Mouse (Mus musculus) bone marrow, adult 2 months (tissue): ENCODE results near the gene A230050P20Rik. TPM values are rescaled to one million over a fixed set of nuclear protein-coding genes. Genes with fewer than 3 reads are reported as not detected.

Experiments used
- H3K27ac ChIP-seq: fragments of 200-500 bp; 2 replicates; pipeline ENCODE4 v1.5.1; 2012; ENCODE audit warnings: low read depth, mild to moderate bottlenecking, control low read depth, inconsistent platforms, low read length; ENCODE audit not compliant: control insufficient read depth, poor library complexity, insufficient read depth
- H3K4me1 ChIP-seq: fragments of 200-500 bp; 2 replicates; pipeline ENCODE4 v1.6.1; 2011; ENCODE audit warnings: low read length; ENCODE audit not compliant: control insufficient read depth, insufficient read depth
- H3K4me3 ChIP-seq: fragments of 200-500 bp; replicated peaks from 2 replicates; pipeline ENCODE3; 2011; ENCODE audit warnings: mild to moderate bottlenecking, low read depth, low read length, control low read depth; ENCODE audit not compliant: control insufficient read depth
- CTCF ChIP-seq: fragments of 200-500 bp; IDR thresholded peaks from 2 replicates; pipeline ENCODE4 v1.5.1; 2011; ENCODE audit warnings: low read length, control low read depth; ENCODE audit not compliant: control insufficient read depth, insufficient read depth
- POLR2A ChIP-seq: fragments of 200-500 bp; IDR thresholded peaks from 2 replicates; pipeline ENCODE4 v1.6.1; 2011; ENCODE audit warnings: low read depth, mild to moderate bottlenecking, control low read depth, low read length, borderline replicate concordance; ENCODE audit not compliant: control insufficient read depth
- WGBS: fragments of 180-500 bp; shearing (Covaris S2); methylation state at CpG from one replicate; pipeline ENCODE4 v1.1.7; 2018; 5-methylcytosine and 5-hydroxymethylcytosine counted together
- polyA plus RNA-seq: library from polyadenylated mRNA; stranded (reverse); fragments of >200 nt; gene quantifications from 2 replicates; pipeline ENCODE4 v1.2.4, GENCODE M21; 2011; ENCODE audit warnings: low replicate concordance; ENCODE audit not compliant: missing spikeins, insufficient read depth, insufficient read length

A230050P20Rik gene
- polyA plus RNA-seq, 1 experiment: 28.5 TPM

DNA sequence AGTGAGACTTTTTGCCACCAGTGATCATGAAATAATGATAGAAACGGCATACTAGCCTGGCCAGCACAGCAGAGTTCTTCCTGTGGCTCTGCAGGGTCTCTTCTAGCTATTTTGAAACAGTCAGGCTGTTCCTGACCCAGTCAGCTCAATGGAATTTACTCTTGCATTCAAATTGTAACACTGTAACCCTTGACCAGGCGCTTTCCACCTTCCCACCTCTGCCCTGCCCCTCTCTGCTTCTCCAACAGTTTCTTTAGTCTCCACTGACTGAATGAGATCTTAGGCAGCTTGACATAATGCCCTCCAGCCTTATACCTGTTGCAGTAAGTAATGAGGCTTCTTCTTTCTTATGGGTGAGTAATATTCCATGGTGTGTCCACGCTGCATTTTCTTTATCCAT, 1.6 kb upstream of the A230050P20Rik start:
- Histone ChIP-seq H3K4me3 (no peak overlapping the region), H3K27ac (no peak overlapping the region), H3K4me1 (no peaks in the 10 kb centered on the region; the same call in 1 of the 2 replicates)
- 53% methylated on average over 3 of the region's 3 CpGs for WGBS
- TF ChIP-seq CTCF: no peak
- TF ChIP-seq POLR2A: no peak

DNA sequence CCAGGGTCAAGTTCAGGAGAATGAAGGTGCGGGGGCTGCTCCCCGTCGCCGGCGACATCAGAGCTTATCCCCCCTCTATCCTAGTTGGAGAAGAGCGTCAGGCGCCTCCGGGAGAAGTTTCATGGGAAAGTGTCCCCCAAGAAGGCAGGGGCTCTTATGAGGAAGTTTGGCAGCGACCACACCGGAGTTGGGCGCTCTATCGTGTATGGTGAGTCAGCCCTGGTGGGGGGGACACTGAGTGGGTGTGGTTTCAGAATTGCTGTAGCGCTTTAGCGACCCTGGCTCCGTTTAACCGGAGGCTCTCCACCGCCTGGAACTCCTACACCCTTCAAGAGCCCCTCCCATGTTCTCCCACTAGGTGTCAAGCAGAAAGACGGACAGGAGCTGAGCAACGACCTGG, 804 bp downstream of the A230050P20Rik start:
- no peak overlapping the region for H3K27ac ChIP-seq
- WGBS: 3% methylated on average over 19 of the region's 19 CpGs
- no peaks in the 10 kb centered on the region; the same call in 1 of the 2 replicates for H3K4me1 ChIP-seq
- H3K4me3 ChIP-seq: peak overlapping the region; percentile 1
- TF ChIP-seq CTCF (no peak), POLR2A (no peak)

DNA sequence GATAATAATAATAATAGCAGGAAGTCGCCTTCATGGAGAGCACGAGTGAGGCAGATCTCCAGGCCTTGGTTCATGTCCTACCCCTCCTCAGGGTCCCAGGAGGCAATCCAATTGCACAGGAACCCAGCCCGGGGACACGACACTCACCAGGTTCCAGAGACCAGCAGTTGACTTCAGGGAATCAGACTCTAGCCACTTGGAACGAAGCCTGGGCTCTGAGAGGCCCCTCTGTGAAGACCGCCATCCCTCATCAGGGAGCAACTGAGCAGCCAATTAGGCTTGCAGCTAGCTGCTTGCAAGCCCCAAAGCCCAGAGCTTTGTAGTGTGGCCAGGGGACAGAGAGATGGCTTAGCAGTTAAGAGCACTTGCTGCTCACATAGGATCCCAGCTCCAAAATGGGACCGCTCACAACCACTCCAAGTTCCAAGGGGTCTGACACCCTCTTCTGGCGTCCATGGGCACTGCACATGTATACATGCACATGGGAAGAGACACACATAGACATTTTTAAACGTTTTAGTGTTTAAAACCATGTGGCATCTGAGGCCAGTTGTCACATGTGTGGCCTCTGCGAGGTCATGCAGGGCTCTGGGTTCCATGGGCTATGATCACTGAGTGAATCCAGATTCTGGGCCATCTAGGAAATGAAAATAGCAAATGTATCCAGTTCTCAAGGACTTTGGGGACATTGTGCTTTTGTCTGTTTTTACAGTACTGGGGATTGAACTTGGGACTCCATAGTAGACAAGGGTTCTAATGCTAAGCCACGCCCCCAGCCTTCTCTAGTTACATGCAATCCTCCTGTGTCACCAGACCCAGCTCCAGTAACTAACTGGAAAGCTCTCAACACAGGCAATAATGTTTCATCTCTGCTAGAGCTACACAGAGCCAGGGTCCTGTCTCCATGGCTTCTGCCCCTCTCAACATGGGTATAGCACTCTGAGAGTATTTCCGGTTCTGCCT, 2.0 kb downstream of the A230050P20Rik start:
- TF ChIP-seq POLR2A: no peak
- no peak for TF ChIP-seq CTCF
- no peak overlapping the region for H3K4me3 ChIP-seq
- 81% methylated on average over 12 of the region's 12 CpGs for WGBS
- no peak overlapping the region for H3K27ac ChIP-seq
- H3K4me1 ChIP-seq: no peaks in the 10 kb centered on the region; the same call in 1 of the 2 replicates

DNA sequence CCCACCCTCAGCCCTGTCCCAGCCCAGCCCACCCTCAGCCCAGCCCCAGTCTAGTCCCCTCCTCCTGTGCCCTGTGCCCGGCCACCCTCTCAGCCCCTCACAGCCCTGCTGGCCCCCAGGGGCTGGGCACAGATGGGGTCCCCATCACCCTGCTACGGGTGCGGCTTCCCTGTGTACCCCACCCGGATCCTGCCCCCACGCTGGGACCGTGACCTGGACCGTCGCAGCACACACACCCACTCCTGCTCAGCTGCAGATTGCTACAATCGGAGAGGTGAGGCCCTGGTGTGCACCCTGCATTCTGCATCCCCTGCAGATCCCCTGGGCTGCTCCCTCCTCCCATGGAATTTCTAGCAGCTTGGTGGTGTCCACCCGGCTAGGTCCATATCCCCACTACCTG, 4.5 kb downstream of the A230050P20Rik start:
- no peaks in the 10 kb centered on the region; the same call in 1 of the 2 replicates for H3K4me1 ChIP-seq
- no peak overlapping the region for H3K4me3 ChIP-seq
- TF ChIP-seq CTCF (no peak), POLR2A (no peak)
- H3K27ac ChIP-seq: no peak overlapping the region
- WGBS: 87% methylated on average over 10 of the region's 10 CpGs

DNA sequence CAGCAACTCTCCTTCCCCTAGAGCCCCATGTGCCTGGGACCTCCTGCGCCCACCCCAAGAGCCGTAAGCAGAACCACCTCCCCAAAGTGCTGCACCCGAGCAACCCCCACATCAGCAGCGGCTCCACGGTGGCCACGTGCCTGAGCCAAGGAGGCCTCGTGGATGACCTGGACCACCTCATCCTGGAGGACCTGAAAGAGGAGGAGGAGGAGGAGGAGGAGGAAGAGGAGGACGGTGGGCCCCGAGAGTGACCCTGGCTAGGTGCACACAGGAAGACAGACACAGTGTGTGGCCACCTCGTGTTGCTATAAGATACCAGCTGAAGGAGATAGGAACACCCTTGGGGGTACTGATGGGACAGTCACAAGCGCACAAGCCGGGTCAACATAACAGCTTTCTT, 5.1 kb downstream of the A230050P20Rik start:
- TF ChIP-seq POLR2A (no peak), CTCF (no peak)
- H3K4me1 ChIP-seq: no peaks in the 10 kb centered on the region; the same call in 1 of the 2 replicates
- H3K27ac ChIP-seq: no peak overlapping the region
- WGBS: 80% methylated on average over 12 of the region's 12 CpGs
- no peak overlapping the region for H3K4me3 ChIP-seq

DNA sequence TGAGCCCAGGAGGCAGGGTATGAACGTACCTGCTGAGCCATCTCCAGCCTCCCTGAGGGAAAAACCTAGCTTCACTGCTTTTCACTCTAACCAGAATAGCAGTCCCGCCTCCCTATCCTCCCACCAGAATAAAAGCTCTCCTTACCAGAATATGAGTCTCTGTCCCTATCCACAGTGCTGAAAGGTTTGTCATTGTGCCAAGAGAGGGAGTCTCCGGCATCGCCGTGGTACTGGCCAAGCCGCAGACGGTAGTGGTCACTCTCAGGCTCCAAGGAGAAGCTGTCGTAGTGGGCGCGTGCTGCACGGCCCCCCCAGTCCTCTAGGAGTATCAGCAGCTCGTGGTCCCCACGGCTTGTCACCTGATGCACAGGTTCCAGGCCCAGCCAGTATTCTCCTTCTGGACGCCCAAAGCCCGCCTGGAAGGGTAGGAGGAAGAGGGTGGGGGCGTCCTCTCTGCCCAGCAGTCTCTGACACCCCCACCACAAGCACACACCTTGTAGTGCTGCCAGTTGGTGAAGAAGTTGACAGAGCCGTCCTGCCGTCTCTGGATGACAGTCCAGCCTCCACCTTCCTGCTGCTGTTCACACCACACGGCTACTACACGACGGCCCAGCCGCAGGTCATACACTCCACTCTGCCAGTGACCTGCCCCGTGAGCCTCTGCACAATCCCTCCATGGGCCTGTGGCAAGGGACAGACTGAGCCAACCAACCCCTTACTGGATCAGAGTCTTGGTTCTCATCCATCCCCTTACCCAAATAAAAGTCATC, 6.8 kb downstream of the A230050P20Rik start:
- 85% methylated on average over 23 of the region's 23 CpGs for WGBS
- TF ChIP-seq CTCF (no peak), POLR2A (no peak)
- Histone ChIP-seq H3K4me3 (no peak overlapping the region), H3K4me1 (no peaks in the 10 kb centered on the region; the same call in 1 of the 2 replicates), H3K27ac (no peak overlapping the region)

DNA sequence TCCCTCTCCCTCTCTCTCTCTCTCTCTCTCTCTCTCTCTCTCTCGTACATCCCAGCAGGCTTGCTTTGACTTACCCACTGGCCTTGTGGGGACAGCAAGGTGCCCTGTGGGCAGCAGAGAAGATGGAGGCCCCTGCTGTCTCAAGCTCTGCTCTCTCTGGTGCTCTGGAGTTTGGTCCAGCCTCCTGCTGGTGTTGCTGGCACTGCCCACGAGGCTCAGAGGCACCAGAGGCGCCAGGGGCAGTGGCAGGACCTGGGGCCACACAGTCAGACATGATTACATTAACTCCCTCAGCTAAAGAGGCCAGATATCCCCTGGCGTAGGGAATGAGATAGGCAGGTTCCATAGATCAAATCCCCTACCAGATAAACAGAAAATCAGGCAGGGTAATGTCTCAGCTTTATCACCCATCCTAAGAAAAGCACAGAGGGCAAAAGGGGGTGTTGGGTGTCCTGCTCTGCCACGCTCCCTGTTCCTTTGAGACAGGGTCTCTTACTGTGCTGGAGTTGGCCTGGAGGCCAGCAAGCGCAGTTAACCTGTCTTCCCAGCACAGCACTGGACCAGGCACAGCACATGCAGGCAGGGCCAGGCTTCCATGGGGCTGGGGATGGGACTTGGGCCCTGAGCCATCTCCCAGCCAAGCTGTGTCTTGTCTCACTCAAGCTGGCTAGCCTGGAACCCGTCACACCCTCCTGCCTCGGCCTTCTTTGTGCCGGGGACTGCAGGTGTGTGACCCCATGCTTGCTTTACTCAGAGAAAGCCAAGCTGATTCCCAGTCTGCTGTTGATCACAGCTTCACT, 8.1 kb downstream of the A230050P20Rik start:
- Histone ChIP-seq H3K4me1 (no peaks in the 10 kb centered on the region; the same call in 1 of the 2 replicates), H3K27ac (no peak overlapping the region), H3K4me3 (no peak overlapping the region)
- TF ChIP-seq CTCF (no peak), POLR2A (no peak)
- 77% methylated on average over 8 of the region's 9 CpGs for WGBS
